Mouse (Mus musculus): ENCODE measurements around the gene Babam2.

Babam2 gene

DNA sequence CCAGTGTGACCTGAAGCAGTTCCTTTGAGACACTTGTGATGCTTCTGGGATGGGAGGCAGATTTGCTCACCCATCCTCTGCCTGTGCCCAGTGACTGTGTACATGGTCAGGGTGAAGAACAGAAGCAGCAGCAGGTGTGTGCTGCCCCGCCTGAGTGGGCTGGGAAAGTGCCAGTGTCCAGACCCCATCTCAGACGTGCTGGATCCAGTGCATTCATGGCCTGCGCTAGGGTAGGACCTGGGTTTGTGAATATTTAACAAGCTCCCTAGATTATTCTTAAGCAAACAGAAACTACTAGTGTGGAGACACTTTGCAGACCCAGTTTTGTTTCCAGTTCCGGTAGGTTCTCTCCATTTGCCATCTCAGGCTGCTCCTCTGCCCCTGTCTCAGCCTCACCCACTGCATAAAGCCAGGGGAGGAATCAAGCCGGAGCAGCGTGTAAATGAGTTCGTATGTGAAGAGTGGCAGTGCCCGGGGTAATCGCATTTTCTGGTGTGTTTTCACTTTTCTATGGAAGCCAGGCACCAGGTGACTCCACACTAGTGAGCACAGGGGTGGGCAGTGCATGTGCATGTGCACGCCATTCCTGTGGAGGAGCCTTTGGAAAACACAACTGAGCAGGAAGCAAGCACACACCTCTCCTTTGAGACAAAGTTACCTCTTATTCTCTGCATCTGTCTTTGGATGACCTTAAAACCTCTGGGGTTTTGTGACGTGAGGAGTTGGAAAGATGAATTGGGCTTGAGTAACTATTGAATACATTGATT lies 290.2 kb downstream of the Babam2 start:
- CTCF ChIA-PET: no interaction called here

DNA sequence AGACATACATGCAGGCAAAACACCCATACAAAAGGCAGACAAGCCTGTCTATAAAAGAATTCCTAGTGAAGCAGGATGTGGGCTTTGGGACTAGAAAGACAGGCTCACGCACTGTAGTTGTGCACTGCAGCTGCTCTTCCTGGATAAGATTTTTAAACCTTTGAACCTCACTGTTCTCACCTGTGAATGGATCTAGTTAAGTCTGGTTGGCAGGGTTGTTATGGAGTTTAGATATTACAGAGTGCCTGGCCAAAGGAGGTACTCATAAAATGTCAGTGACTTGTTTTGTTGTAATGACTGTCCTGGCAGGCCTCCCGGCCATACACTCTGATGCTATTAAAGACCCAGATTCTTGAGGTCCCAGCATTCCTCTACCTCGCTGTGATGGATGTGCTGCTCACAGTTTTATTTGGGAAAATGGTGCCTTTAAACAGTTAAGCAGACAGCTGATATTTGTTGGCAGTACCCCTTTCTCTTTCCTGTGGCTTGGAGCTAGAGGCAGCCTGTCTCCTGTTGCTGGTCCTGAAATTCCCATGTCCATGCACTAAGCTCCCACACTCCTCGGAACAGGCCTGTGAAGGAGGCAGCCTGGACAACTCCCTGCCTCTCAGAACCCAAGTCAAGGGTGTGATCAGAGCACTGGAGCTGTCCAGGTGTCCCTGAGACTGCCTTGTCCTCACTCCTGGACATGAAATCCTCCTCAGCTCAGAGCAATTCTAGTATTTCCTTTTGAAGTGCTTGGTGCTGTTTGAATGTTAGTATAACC lies 299.9 kb downstream of the Babam2 start:
- CTCF ChIA-PET: no interaction called here

DNA sequence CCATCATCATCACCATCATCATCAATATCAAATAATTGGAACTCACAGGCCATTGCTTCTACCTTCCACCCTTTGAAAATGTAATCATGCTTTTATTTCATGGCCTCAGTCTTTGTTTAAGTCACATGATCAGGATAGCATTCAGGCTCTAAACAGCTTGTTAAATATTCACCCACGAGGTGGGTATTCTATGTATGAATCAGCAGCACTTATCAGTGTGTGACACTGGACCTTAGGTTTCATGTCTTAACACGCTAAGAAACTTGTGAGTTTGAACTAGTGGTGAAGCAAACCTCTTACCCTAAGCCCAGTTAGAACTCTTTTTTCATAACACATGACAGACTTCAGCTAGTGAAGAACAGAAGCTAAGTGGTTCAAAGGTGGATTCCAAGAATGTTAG lies 301.3 kb downstream of the Babam2 start:
- CTCF ChIA-PET: no interaction called here

DNA sequence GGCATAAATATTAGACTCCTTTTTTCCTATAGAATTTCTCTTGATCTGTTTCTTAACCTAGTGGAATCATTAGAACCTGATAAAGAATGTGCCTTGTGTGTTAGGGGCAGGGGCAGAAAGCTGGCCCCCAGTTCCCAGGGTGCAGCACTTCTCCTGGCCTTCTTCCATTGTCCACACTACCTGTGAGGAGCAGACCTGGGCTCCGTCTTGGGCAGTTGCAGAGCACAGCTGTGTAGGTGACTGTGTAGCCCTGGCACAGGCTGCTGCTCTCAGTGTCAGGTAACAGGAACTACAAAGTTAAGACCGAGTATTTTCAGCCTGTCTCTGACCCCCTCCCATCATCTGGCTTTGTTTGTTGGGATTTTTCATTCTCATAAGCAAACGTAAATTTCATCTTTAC lies 302.6 kb downstream of the Babam2 start:
- CTCF ChIA-PET: no interaction called here

DNA sequence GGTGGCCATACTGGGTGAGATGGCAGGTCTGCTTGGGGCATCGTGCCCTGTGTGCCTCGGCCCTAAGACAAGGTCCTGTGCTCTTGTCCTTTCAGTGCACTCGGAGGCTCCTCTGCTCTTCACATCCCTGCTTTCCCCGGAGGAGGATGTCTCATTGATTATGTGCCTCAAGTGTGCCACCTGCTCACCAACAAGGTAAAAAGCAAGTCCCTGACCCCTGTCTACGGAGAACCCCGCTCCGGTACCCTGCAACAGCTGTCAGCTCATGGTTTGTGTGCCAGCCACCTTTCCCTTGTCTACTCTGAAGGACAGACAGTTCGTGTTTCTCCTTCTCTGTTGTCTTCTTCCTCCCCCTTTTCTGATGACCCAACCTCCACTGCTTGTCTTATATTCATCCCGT lies 303.8 kb downstream of the Babam2 start:
- CTCF ChIA-PET: interaction anchor here (0.5 kb wide), 1 partner anchor 111 kb away, joined by 3 read pairs; no protein-coding TSS in a partner anchor

DNA sequence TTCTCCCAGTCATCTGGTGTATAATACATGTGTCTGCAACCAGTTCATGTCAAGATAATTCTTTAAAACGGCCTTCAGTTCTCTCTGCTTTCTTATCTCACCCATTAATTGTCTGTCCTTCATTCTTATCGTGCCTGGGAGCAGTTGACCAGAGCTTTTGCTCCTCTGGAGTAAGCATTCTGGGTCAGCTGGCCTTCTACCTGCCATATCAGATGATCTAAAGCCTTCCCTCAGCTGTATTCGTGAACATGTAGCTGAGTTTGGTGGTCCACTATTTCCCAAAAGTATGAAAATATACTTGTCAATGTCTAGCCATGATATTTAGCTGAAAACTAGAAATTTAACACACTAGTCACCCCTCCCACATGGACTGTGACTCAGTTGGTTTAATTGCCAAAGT lies 304.3 kb downstream of the Babam2 start:
- CTCF ChIA-PET: interaction anchor here (0.6 kb wide), 1 partner anchor 22 kb away, joined by 7 read pairs; no protein-coding TSS in a partner anchor

DNA sequence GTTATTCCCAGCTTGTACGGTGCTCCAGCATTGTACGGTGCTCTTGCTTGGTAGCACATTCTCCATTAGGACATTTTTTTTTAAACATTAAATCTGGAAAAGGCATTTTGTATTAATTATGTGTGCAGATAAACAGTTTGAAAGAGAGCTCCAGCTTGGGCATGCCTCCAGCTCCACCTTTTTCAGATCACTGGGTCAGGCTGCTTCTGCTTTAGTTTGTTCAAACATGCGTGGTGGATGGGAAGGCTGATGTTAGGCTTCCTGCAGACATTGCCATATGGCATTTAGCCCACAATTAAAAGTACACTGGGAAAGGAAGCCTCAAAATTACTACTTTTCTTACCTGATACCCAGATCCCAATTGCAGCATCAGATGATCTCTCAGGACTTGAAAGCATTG lies 310.9 kb downstream of the Babam2 start:
- CTCF ChIA-PET: no interaction called here

DNA sequence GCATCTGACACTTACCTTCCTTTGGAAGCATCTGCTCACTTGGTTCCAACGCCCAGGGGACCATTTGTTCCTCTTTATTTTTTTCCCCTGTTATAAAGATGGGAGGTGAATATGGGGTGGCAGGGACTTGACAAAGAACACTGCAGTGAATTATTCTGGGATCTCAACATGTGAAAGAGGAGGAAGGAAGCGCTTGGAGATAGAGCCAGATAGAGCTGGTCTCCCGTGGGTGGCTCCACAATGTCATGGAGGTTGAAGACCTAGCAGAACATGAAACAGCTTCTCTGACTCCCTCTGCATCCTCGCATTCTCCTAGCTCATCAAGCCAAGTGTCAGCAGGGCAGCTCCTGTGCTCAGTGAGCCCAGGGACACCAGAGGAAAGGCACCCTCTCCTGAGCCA lies 312.6 kb downstream of the Babam2 start:
- CTCF ChIA-PET: no interaction called here

DNA sequence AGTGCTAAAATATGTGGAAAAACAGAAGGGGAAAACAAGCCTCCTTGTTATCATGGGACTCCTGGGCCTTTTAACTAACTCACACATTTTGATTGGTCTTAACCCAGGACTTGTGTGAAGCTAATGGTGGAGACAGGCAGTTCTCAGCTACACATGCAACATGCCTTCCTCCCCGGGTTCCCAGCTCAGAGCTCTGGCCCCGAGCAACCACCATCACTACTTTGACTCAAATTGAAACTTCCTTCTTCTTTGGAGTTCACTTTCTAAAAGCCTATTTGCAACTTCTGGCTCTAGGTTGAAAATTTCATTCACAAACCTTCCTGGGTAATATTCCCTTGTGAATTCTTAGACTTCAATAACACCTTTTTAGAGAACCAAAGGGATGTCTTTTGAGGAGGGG lies 315.6 kb downstream of the Babam2 start:
- CTCF ChIA-PET: no interaction called here

DNA sequence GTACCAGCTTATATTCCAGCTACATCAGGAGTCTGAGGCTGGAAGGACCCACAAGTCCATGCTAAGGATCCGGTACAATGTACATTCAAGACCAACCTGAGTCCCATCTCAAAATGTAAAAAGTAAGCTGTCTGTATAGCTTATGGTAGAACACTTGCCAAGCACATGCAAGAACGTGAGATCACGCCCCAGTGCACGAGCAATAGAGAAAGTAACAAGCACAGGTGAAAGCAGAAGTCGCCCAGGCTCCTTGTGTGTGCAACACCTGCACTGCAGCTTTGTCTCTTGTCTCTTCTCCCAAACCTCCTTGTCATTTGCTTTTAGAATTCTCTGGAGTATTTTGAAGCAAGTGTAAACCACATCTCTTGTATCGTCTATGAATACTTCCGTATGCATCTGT lies 317.3 kb downstream of the Babam2 start:
- CTCF ChIA-PET: no interaction called here

DNA sequence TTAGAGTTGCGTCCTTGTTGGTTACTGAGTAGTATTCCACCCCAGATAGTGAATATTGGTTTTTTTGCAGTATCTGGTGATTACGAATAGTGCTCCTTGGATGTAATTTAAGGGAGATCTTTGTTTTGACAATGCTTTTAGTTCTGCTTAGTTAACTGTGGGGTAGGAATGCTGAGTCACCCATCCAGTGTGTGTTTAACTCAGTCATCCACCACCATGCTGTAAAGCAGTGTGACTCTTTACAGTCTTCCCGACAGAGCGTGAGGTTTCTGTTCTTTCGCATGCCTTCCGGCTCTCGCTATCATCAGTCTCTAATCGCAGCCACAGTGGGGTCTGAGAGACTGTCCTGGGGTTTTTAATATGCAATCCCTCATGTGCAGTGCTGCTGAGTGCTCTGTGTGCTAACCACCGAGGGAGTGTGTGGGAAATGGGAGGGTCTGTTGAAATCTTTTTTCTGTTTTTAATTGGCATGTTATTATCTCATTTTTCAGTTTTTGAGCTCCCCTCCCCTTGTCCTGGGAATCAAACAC lies 318.5 kb downstream of the Babam2 start:
- CTCF ChIA-PET: no interaction called here

DNA sequence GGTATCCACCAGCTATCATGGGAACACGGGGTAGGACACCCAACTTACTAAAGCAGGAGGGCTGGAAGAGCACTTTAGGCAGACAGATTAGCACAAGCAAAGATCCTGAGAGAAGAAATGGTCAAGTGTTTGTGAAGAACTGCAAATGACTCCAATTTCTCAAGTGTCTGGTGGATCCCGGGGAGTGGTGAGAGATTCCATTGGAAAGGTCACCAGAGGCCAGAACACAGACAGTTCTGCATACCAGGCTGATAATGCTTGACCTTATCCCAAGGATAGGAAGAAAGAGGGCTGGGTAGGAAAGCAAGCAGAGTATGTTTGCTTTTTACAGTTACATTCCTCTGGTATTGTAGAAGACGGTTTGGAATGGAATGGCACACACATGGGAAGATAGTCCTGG lies 320.2 kb downstream of the Babam2 start:
- CTCF ChIA-PET: no interaction called here

DNA sequence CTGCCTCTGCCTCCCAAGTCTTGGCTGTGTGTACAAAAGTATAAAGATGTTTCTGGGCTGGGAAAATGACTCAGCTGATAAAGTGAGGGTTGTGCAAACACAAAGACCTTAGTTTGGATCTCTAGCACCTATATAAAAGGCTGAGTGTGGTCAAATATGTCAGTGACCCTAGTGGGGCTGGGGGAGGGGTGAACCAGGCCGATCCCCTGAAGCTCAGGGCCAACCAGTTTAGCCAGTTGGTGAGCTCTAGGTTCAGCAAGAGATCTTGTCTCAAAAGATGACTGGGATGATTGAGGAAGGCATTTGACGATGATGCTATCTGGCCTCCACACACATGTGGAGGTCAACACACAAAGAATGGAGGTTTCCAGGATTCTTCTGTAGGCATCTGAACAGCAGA lies 320.8 kb downstream of the Babam2 start:
- CTCF ChIA-PET: no interaction called here

DNA sequence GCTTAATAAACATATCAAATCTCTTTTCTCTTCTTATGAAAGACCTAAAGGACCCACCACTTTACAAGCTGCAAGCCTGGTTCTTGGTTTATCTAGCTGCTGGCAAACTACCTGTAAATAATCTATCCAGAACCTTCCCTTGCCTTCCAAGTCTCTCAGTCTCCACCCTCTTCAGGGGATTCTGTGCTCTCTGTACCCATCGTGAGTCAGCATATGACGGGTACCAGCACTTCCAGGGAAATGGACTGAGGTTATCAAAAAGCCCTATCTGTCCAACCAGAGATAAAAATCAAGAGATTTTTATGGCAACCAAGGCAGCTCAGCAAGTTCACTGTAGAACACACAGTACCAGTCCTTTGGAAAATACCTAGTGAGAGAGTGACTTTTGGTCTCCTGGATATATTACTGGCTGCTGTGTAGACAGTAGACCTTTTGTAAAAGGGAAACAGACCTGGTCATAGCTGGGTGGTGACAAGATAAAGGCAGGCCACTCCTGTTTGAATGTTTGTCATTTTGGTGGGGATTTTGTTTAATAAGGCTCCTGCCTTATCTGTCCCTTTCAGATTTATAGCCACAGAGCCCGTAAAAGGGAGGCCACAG lies 332.4 kb downstream of the Babam2 start:
- CTCF ChIA-PET: no interaction called here

DNA sequence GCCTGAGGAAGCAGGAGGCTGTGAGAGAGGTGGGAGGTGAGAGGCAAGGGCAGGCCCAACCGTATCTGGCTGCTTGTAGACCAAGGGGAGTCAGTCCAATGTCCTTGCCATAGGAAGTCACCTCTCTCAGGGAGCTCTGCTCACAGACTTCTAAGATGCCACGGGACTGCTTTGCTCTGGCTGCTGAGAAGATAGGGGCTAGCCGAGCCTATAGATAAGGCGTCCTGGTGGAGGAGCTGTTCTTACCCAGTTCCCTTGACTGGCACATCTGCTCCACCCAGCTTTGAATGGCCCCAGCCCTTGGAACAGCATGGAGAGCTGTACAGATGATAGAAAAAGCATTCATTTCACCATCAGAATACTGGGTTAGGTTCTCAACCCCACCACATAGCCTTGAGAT lies 335.7 kb downstream of the Babam2 start:
- CTCF ChIA-PET: interaction anchor here (0.6 kb wide), 1 partner anchor 33 kb away, joined by 7 read pairs; no protein-coding TSS in a partner anchor

DNA sequence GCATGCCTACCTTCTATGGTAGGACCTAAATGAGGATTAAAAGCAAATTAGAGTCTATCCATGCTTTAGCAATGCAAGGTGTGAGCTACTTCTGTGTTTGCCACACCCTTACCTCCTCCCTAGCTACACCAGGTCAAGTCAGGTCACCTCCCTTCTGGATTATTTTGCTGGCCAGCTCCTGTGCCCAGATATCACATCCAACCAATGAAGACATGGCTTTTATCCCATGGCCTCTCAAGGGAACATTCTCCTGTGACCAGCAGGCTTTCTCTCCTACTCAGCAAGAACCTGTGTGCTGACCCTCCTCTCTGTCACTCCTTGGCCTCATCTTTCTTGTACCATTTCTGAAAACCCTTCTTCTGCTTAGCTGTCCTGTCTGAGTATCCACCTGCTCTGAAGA lies 336.1 kb downstream of the Babam2 start:
- CTCF ChIA-PET: no interaction called here

DNA sequence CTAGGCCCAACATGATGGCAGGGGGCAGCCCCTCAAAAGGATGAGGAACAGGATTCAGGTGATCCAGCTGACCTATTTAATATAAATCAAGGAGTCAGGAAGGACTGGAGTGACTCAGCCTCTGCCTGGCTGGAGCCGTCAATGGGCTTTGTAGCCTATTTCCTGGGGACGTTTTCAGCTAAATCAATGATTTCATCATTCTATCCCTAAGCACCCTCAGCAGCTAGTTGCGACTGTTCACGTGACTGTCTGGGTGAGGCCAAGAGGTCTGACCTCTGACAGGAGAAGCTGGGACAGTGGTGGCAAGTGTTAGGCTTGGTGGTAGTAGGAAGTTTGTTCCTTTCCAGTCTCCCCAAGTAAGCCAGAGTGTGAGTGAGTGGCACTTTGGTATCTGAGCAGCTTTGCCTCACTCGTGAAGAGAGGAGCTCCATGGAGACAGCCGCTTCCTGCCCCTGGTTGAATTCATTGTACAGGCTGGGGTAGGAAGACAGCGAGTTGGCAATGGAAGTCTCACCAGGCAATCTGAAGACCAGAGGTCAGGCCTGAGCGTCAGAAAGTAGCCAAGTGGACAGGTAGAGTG lies 337.1 kb downstream of the Babam2 start:
- CTCF ChIA-PET: no interaction called here

DNA sequence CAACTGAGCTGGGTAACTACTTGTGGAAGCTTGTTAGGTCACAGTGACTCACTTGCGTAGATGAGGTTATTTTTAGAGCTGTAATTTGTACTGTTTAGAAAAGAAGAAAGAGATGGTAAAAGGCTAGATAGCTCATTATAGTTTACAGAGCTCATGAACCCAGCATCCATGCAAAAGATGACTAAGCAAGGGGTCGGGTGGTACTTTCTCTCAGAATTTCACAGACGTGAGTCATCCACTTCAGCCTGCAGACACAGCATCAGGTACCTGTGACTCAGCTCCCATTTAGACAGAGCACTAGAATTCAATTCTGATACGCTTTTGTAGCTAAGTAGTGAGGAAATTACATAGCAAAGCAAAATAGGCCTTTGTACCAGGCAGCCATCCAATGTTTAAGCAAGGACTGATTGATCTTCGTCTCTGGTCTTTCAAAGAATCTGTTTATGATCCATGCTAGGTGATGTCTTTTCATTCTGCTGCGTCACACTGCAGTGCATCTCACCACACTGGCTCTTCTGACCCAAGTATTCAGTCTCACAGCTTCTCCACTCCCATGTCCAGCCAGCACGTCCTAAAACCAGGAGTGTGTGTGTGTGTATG lies 338.3 kb downstream of the Babam2 start:
- CTCF ChIA-PET: interaction anchor here (0.6 kb wide), 1 partner anchor 1660 kb away, joined by 3 read pairs; no protein-coding TSS in a partner anchor

DNA sequence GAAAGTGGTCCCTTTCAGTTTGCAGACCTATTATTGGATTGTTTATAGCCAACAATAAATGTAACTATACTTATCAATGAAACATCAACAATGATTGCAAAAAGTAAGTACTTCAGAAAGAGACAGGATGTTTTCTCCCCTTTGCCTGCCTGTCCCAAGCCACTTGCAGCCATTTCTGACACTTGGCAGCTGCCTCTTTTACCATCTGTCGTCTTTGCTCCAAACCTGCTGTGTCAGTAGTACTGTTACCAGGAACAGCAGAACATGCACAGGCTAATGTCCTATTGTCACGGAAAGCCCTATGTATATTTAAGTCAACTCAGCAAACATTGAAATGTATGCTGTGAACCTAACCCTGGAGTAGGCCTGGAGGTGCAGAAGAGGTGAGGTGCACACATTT lies 339.4 kb downstream of the Babam2 start:
- CTCF ChIA-PET: no interaction called here

DNA sequence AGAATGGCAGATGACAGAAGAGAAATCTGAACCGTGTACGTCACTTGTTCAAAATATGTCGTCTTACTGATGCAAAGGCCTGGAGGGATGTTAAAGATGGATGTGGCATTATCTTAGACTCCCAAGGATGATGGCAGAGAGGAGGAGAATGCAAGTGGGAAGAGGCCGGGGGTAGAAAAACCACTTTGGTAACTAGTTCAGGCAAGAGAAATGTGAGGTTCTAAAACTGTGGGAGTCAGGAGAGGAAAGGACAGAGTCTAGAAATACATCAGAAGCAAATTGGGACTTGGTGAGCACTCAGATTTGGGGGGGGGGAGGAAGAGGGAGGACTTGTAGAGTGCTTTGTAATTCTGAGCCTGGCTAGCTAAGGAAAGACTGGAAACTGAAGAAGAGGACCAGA lies 340.1 kb downstream of the Babam2 start:
- CTCF ChIA-PET: no interaction called here

DNA sequence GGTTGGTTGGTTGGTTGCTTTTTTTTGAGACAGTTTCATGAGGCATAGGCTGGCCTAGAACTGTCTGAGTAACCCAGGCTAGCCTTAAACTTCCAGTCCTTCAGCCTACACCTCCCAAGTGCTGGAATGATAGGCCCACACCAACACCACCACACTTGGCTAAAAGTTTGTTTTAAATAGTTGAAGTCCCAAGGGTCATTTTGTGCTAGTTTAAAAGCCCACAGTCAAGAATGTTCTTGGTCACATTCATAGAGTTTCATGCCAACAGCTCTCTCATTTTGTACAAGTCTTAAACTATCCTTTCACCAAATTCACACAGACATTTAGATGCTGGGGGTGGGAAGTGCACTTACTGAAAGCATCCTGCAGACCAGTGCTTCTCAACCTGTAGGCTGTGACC lies 341.5 kb downstream of the Babam2 start:
- CTCF ChIA-PET: no interaction called here

DNA sequence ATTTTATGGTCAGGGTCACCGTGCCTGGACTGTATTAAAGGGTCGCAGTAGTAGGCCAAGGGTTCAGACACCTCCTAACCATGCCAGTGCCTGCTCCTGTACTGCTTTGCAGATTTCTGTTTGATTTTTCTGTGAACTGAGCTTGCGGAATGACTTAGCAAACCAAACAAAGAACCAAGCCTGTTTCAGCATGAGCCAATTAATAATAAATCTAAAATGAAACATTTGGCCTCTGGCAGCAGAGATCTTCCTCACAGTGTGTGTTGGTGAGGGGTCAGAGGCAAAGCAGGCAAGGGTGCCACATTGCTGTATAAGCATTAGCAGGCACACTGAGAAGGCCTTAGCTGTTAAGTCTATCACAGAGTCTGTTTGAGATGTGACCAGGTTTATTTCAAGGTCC lies 342.0 kb downstream of the Babam2 start:
- CTCF ChIA-PET: no interaction called here

Measured in spleen, embryonic (tissue).